Mouse (Mus musculus) spleen, postnatal 36 days (tissue): Measurements from ENCODE around the gene Tdpoz1.
"Not testable (repeated sequence)": the region's sequence is repeated elsewhere in the genome, so short reads cannot be mapped to it uniquely, and the experiment has no call there.

ENCODE experiments used
- DNase-seq, 2 experiments: peaks; one replicate each; pipeline ENCODE4 v3.0.0; 2022; ENCODE audit warnings: low spot score in 2 of 2, mixed read lengths in 1 of 2

The Tdpoz1 gene

DNA sequence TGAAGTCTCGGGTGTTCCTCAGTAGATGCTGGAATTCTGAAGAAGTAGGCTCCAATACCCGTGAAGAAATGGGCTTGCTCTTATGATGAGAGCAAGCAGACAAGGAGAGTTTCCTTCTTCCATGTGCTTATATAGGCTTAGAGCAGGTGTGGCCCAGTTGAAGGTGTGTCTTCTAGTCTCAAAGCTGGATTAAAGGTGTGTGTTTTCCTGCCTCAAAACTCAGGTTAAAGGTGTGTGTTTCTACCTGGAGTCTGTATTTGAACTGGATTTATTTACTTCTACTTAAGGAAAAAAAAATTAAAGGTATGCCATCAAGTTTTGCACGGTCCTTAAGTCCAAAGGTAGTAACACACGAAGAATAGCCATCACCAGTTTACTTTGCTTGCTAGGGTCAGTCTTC lies at the start of gene Tdpoz1:
TSS of gene Tdpoz1 (minus strand) at position 101 of the 400 bp plus-strand sequence.
- not testable (repeated sequence) for DNase-seq

DNA sequence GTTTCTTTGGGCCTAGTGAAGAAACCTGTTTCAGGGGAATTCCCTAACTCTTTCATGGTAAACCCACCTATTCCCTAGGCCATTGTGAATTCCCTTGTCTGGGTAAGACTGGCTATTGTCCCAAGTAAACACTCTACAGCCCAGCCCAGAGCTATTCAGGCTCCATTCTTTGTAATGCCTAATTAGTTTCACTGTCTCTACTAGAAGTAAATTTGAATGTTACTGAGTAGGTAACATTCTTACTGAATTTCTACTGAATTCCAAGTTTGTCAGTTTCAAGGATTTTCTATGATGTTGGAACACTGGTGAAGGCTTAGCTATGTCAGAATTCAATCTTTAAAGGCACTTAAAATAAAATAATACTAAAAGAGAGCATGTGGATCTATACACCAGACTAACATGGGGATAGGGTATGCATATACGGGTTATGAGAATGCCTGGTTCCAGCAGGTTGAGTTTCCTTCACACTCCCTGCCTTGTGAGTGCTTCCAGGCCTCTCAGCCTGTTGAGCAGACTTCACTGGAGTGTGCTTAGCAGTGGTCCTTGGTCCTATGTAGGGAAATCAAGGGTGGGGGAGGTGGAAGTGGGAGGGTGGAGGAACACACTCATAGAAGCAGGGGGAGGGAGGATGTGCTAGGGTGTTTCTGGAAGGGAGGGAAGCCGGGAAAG lies 33.0 kb upstream of the Tdpoz1 start:
- not testable (repeated sequence) for DNase-seq

DNA sequence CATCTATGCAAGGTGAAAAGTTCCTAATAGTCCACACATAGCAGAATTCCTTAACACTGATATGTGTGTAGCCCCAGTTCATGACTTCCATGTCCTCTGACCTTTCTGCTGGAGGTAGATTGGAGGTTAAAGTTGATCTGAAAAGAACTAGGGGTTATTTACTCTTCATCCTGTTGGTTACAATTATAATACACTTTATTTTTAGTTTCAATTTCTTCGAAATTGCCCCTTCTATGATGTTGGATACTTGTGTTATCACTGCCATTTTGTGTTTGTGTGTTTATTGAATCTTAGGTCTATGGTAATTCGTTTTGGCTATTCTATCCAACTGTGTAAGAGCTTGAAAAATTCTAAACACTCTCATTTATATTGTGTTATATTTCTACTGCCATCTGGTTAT lies 16.9 kb upstream of the Tdpoz1 start, which contains the start of gene Gm37596:
TSS of gene Gm37596 (minus strand) at position 101 of the 400 bp plus-strand sequence.
- not testable (repeated sequence) for DNase-seq

DNA sequence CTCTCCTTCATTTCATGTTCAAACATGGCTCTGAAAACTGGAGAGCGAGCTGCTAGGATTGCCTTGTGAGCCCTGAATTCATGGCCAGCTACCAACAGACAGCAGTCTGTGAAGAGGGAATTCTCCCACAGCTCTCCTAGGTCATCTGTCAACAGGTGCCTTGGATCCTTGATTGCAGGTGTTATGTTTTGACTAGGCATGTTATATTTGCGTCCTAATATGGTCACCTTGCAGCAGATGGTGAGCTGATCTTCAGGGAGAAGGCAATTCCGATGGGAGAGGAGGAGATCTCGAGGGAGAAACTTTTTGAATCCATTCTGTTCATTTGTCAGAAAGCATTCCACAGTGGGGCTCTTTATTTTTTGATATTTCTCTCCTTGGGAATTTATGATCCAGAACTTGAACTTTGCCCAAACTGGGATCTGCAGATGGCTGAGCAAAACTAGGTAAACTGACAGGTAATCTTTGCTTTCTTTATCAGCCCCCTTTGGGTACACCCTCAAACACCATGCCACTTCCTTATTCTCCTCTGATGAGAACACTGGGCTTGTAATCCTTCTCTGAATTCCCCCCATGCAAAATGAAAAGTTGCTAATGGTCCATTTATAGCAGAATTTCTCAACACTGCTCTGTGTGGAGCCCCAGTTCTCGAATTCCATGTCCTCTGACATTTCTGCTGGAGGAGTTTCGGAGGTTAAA lies 5.2 kb downstream of the Tdpoz1 start:
- DNase-seq = not testable (repeated sequence)

DNA sequence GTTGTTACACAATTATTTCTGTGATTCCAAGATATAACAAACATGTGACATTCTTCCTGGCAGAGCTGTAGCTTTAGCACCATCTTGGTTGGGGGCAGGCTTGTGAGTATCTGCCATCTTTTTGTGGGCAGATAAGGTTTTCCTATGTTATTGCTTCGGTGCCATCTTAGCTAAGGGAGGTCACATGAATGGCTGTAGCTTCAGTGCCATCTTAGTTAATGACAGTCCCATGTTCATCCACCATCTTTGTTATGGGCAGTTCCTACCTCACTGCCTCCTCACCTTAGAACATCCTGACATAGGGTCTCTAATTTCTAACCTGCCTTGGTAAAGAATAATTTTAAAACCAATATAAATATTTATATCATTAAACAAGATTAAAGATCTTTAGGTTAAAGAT lies 21.9 kb downstream of the Tdpoz1 start:
- DNase-seq = no peak

DNA sequence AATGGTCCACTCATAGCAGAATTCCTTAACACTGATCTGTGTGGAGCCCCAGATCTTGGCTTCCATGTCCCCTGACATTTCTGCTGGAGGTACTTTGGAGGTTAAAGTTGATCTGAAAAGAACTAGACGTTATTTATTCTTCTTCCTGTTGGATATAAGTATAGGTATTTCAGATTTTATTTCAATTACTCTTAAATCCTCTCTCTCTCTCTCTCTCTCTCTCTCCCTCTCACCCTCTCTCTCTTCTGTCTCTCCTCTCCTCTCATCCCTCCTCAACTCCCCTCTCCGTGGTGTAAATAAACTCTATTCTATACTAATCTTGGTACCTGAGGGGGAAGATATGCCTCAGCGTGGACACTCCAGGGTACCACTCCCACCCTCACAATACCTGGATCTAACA lies 23.5 kb downstream of the Tdpoz1 start, which contains the start of gene Tdpoz2:
TSS of gene Tdpoz2 (minus strand) at position 101 of the 400 bp plus-strand sequence.
- no peak for DNase-seq

DNA sequence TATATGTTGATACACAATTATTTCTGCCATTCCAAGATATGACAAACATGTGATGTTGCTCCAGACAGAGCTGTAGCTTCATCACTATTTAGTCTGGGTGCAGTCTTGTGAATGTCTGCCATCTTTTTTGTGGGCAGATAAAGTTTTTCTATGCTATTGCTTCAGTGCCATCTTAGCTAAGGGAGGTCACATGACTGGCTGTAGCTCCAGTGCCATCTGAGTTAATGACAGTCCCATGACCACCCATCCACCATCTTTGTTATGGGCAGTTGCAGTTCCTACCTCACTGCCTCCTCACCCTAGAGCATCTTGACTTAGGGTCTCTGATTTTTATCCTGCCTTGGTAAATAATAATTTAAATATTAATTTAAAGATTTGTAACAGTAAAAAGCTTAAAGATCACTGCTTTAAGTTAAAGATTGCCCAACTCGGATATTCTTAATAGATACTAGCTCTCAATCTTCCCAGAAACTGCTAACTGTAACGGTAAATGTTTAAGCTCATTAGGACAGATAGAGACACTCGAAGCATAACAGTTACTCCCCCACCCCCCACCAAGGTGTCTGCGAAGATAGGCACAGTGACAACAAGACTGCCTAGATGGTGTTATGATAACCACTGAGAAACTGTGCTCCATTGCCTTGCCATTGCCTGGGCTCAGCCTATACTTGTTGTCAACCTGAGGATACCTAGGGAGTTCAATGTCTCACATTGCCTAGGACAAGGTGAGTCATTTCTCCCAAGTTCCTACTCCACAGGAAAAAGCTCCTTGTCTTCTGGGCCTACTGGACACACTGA lies 45.0 kb downstream of the Tdpoz1 start:
- not testable (repeated sequence) for DNase-seq
